Mouse (Mus musculus): ENCODE data around the gene Ndufa11. TPM values are rescaled to one million over a fixed set of nuclear protein-coding genes. Genes with fewer than 3 reads are reported as not detected.

The Ndufa11 gene
- polyA plus RNA-seq, 1 experiment from 2014 or later: 449 TPM

GRCm38 (mm10) chr17:56682880-56683279 lies 34.7 kb upstream of the Ndufa11 start:
- H3K36me3 ChIP-seq (ENCODE audit: insufficient read depth): peaks cover 80% of the 10 kb centered on the region
- WGBS: 29% methylated on average over 3 of the region's 3 CpGs
- no peaks in the 10 kb centered on the region for H3K9me3 ChIP-seq (ENCODE audit: low read depth, low read length)
- no peaks in the 10 kb centered on the region for H3K27me3 ChIP-seq (ENCODE audit: insufficient read depth, low read length)
- ATAC-seq (ENCODE audit: insufficient read depth): no peak
- no peak for DNase-seq
- H3K27ac ChIP-seq (ENCODE audit: low read depth): no peak overlapping the region
- no peak overlapping the region for H3K9ac ChIP-seq
- no peaks in the 10 kb centered on the region for H3K4me1 ChIP-seq (ENCODE audit: insufficient read depth)
- H3K4me3 ChIP-seq (ENCODE audit: low read depth, low read length): no peak overlapping the region
- TF ChIP-seq CTCF (IDR thresholded peaks at IDR 0.05; ENCODE audit: low read depth): no peak
- no peak overlapping the region for H3K4me2 ChIP-seq

DNA sequence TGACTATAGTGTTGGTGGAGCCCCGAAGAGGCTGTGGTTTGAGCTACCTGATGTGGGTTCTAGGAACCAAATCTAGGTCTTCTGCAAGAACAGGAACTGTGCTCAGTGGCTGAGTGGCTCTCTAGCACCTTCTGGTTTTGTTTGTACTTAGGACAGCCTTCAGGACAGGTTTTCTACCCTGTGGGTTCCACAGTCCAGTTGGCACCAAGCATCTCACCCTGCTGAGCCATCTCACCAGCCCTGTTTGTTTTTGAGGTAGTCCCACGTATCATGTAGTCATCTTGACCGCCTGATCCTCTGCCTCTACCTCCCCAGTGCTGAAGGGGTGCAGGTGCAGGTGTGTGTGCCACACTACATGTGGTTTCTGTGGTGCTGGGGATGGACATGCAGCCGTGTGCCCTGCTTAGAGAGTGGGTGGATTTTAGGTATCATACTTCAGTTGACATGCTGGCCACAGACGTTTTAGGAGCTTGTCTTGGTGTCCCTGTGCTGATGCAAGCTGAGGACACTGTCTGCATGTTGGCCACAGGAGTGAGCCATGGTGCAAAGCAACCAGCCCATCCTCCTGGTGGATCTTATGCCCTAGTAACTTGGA lies 33.9 kb upstream of the Ndufa11 start:
- Histone ChIP-seq H3K36me3 (ENCODE audit: insufficient read depth) (peaks cover 84% of the 10 kb centered on the region), H3K27me3 (ENCODE audit: insufficient read depth, low read length) (no peaks in the 10 kb centered on the region), H3K4me1 (ENCODE audit: insufficient read depth) (no peaks in the 10 kb centered on the region), H3K4me3 (ENCODE audit: low read depth, low read length) (no peak overlapping the region), H3K4me2 (no peak overlapping the region), H3K27ac (ENCODE audit: low read depth) (no peak overlapping the region), H3K9me3 (ENCODE audit: low read depth, low read length) (no peaks in the 10 kb centered on the region), H3K9ac (no peak overlapping the region)
- no peak for TF ChIP-seq CTCF (IDR thresholded peaks at IDR 0.05; ENCODE audit: low read depth)
- ATAC-seq (ENCODE audit: insufficient read depth) (no peak), DNase-seq (no peak)
- WGBS: 86% methylated on average over 5 of the region's 5 CpGs

- no peaks in the 10 kb centered on the region for H3K4me1 ChIP-seq (ENCODE audit: insufficient read depth)
- 78% methylated on average over 2 of the region's 2 CpGs for WGBS
Observed at GRCm38 (mm10) chr17:56684649-56685048, 32.9 kb upstream of the Ndufa11 start.

DNA sequence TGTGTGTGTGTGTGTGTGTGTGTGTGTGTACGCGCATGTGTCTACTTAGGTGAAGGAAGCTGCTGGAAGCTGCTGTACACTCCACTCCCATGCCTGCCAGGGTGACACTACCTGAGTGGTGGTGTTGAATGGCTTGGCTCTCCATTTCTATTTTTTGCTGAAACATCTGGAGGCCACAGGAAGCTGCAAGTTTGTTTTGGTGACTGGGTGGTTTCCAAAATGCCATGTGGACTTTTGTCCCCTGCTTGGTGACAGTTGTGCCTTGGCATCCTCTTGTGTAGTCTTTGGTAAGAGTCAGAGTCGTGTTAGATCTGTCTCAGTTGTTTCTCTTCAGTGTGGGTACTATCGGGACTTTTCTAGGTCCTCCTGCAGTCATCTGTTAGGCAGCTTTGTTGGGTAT lies 30.8 kb upstream of the Ndufa11 start:
- Histone ChIP-seq H3K9me3 (ENCODE audit: low read depth, low read length) (no peaks in the 10 kb centered on the region), H3K4me3 (ENCODE audit: low read depth, low read length) (no peak overlapping the region), H3K27me3 (ENCODE audit: insufficient read depth, low read length) (no peaks in the 10 kb centered on the region), H3K36me3 (ENCODE audit: insufficient read depth) (peaks cover 86% of the 10 kb centered on the region), H3K4me2 (no peak overlapping the region), H3K9ac (no peak overlapping the region), H3K27ac (ENCODE audit: low read depth) (no peak overlapping the region), H3K4me1 (ENCODE audit: insufficient read depth) (no peaks in the 10 kb centered on the region)
- WGBS: 88% methylated on average over 4 of the region's 4 CpGs
- no peak for DNase-seq
- no peak for ATAC-seq (ENCODE audit: insufficient read depth)
- TF ChIP-seq CTCF (IDR thresholded peaks at IDR 0.05; ENCODE audit: low read depth): no peak

More at GRCm38 (mm10) chr17:56684649-56685048, 32.9 kb upstream of the Ndufa11 start:
- no peak overlapping the region for H3K4me2 ChIP-seq
- H3K36me3 ChIP-seq (ENCODE audit: insufficient read depth): peaks cover 82% of the 10 kb centered on the region
- TF ChIP-seq CTCF (IDR thresholded peaks at IDR 0.05; ENCODE audit: low read depth): no peak
- no peaks in the 10 kb centered on the region for H3K27me3 ChIP-seq (ENCODE audit: insufficient read depth, low read length)
- DNase-seq: no peak
- no peak overlapping the region for H3K4me3 ChIP-seq (ENCODE audit: low read depth, low read length)
- H3K9ac ChIP-seq: no peak overlapping the region
- no peak for ATAC-seq (ENCODE audit: insufficient read depth)
- H3K27ac ChIP-seq (ENCODE audit: low read depth): no peak overlapping the region
- H3K9me3 ChIP-seq (ENCODE audit: low read depth, low read length): no peaks in the 10 kb centered on the region

GRCm38 (mm10) chr17:56688045-56688444 lies 29.5 kb upstream of the Ndufa11 start:
- no peak for TF ChIP-seq CTCF (IDR thresholded peaks at IDR 0.05; ENCODE audit: low read depth)
- Histone ChIP-seq H3K4me2 (no peak overlapping the region), H3K36me3 (ENCODE audit: insufficient read depth) (peaks cover 88% of the 10 kb centered on the region), H3K9me3 (ENCODE audit: low read depth, low read length) (no peaks in the 10 kb centered on the region), H3K27me3 (ENCODE audit: insufficient read depth, low read length) (no peaks in the 10 kb centered on the region), H3K27ac (ENCODE audit: low read depth) (no peak overlapping the region), H3K9ac (no peak overlapping the region), H3K4me1 (ENCODE audit: insufficient read depth) (no peaks in the 10 kb centered on the region), H3K4me3 (ENCODE audit: low read depth, low read length) (no peak overlapping the region)
- DNase-seq (no peak), ATAC-seq (ENCODE audit: insufficient read depth) (no peak)

DNA sequence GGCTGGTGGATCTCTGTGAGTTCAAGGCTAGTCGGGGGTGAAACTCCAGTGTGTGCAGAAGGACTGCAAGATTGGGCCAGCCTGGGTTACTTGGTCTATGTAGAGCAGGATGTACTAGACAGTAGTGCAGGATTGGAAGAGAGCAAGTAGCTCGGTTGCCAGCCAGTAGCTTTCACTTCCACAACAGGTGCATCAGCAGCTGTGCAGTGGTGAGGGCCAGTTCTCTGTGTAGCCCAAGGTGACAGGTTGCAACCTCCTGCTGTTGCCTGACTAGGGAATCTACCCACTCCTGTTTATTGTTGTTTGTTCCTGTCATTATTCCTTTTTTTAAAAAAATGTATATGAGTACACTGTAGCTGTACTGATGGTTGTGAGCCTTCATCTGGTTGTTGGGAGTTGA lies 28.9 kb upstream of the Ndufa11 start:
- Histone ChIP-seq H3K4me3 (ENCODE audit: low read depth, low read length) (no peak overlapping the region), H3K27me3 (ENCODE audit: insufficient read depth, low read length) (no peaks in the 10 kb centered on the region), H3K27ac (ENCODE audit: low read depth) (no peak overlapping the region), H3K36me3 (ENCODE audit: insufficient read depth) (peaks cover 89% of the 10 kb centered on the region), H3K4me2 (no peak overlapping the region), H3K9me3 (ENCODE audit: low read depth, low read length) (no peaks in the 10 kb centered on the region), H3K4me1 (ENCODE audit: insufficient read depth) (no peaks in the 10 kb centered on the region), H3K9ac (no peak overlapping the region)
- ATAC-seq (ENCODE audit: insufficient read depth) (no peak), DNase-seq (no peak)
- WGBS: 83% methylated on average over 2 of the region's 2 CpGs
- TF ChIP-seq CTCF (IDR thresholded peaks at IDR 0.05; ENCODE audit: low read depth): no peak

DNA sequence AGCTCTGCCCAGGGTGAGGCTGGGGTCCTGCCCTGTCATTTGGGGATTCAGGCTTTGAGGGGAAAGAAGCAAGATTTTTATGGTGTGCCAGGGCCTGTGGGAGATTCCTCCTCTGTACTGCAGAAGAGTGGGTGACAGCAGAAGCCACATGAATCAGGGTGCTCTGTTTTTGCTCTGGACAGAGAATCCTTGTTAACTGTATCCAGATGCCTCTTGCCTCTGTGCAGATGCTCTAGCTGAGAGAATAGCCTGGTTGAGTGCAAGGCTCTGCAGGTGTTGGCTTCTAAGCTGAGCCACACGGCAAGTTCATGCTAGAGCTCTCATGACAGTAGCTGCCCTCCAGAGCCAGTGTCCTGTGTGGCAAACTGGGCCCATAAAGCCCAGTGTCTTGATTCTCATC lies 24.2 kb upstream of the Ndufa11 start:
- Histone ChIP-seq H3K36me3 (ENCODE audit: insufficient read depth) (peaks cover 87% of the 10 kb centered on the region), H3K4me3 (ENCODE audit: low read depth, low read length) (no peak overlapping the region), H3K4me1 (ENCODE audit: insufficient read depth) (no peaks in the 10 kb centered on the region), H3K27ac (ENCODE audit: low read depth) (no peak overlapping the region), H3K9ac (no peak overlapping the region), H3K9me3 (ENCODE audit: low read depth, low read length) (no peaks in the 10 kb centered on the region), H3K4me2 (no peak overlapping the region), H3K27me3 (ENCODE audit: insufficient read depth, low read length) (no peaks in the 10 kb centered on the region)
- TF ChIP-seq CTCF (IDR thresholded peaks at IDR 0.05; ENCODE audit: low read depth): no peak
- no peak for DNase-seq
- WGBS: 62% methylated on average over 1 of the region's 1 CpGs
- no peak for ATAC-seq (ENCODE audit: insufficient read depth)
